Mouse (Mus musculus): ENCODE measurements around the gene Cotl1. TPM values are rescaled to one million over a fixed set of nuclear protein-coding genes. Genes with fewer than 3 reads are reported as not detected.

Cotl1 gene
- total RNA-seq, 2 experiments from 2014 or later: 95.5 to 98.1 TPM

DNA sequence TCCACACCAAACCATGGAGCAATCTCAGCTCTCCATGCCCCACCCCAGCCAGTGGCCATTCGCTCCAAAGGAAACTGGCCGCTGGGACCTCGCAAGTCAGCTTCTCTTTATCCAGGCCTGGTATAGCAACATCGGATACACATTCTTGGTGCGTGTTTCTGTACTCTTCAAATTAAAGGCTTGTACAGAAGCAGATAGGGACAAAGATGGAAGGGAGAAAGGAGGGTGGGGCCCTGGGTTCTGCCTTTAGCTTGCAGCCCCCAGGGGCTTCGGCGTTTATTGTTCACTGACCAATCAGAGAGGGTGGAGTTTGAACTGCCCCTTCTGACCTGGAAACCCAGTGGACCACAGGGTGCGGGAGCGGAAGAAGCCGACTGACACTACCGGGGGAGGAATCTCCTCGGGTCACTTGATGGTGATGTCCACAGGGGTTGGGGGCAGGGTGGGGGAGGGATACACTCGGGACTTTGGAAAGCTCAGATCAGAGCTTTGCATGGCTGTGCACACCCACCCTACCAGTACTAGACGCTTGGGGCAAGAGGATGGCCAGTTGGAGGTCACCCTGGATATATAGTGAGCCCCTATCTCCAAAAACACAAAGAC is 824 bp downstream of the Cotl1 start:
- ATAC-seq (replicated peaks; ENCODE audit: low FRiP score, poor library complexity, severe bottlenecking): no peak

- no peak for ATAC-seq (replicated peaks; ENCODE audit: low FRiP score, poor library complexity, severe bottlenecking)
These were observed 1.4 kb downstream of the Cotl1 start for GRCm38 (mm10) chr8:119838983-119839340.

DNA sequence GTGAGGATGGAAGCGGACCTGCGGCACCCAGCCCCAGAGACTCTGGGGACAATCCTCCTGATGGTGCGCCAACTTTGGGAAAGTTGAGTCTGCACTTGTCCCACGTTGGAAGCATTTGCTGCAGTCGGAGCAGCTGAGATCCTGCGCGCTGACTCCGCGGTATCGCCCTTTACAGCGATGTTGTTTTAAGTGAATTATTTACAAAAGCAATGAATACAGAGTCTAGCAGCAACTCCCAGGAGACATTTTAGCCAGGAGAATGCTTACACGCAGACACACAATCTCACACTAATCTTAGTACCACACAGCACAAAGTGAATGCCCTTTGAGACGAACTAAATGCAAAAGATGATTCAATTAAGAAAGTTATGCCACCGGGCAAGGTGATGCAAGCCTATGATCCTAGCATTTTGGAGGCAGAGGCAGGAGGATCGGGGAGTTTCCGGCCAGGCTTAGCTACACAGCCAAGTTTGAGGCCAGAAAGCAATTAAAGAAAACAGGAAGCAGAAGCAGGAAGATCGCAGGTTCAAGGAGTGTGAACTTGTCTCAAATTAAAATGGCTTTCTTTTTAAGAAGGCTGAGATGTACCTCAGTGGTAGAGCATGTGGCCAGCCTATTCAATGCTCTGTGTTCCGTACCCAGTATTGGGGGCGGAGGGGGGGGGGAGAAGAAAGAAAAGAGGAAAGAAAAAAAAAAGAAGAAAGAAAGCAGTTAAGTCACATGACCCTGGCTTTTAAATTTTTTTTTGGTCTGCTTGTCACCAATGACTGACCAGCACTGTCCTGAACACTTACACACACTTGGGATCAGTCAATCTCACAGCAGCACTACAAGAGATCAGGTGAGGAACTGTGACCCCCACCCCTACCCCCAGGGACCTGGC is 2.0 kb downstream of the Cotl1 start:
- no peak for ATAC-seq (replicated peaks; ENCODE audit: low FRiP score, poor library complexity, severe bottlenecking)

DNA sequence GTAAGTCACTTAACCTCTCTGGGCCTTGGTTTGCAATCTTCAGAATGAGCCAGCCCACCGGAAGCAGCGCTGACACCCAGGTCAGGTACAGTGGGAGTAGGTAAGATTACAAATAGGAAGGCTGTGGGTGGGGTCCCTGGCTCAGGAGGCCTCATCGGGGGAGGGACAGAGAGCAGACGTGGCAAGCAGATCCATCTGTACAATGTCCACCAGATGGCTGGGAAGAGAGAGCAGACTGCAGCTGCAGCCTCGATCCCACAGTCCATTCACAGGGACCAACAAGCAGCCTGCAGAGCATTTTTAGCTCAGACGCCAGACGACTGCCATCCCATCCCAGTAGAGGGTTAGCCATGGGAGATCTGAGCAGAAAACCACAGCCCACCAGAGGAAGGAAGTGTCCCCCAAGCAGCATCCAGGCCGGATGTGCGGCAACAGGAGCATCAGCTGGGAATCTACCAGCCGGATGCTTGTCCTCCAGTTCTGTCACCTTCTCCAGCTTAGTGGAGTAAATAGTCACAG is 2.7 kb downstream of the Cotl1 start:
- ATAC-seq (replicated peaks; ENCODE audit: low FRiP score, poor library complexity, severe bottlenecking): no peak

GRCm38 (mm10) chr8:119836831-119837230 is 3.5 kb downstream of the Cotl1 start:
- ATAC-seq (replicated peaks; ENCODE audit: low FRiP score, poor library complexity, severe bottlenecking): no peak

GRCm38 (mm10) chr8:119835270-119835669 is 5.1 kb downstream of the Cotl1 start:
- no peak for ATAC-seq (replicated peaks; ENCODE audit: low FRiP score, poor library complexity, severe bottlenecking)

DNA sequence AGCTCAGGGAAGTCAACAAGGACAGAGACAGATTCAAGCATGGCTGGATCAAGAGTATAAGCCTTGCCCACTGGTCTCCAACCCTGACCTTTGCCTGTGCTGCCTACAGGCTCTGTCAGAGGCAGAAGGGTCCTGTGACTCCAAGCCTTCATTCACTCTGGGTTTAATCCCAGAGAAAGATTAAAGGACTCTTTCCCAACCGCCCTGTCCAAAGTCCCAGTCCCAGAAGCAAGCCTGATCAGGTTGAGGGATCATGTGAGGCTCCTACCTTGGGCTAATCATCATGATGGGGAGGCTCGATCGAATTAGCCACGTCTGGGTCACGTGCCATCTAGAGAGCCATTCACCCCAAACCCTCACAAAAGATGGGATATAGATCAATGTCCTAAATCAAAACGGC is 5.7 kb downstream of the Cotl1 start:
- ATAC-seq (replicated peaks; ENCODE audit: low FRiP score, poor library complexity, severe bottlenecking): no peak

- ATAC-seq (replicated peaks; ENCODE audit: low FRiP score, poor library complexity, severe bottlenecking): no peak
These were observed 7.4 kb downstream of the Cotl1 start for GRCm38 (mm10) chr8:119832931-119833330.

DNA sequence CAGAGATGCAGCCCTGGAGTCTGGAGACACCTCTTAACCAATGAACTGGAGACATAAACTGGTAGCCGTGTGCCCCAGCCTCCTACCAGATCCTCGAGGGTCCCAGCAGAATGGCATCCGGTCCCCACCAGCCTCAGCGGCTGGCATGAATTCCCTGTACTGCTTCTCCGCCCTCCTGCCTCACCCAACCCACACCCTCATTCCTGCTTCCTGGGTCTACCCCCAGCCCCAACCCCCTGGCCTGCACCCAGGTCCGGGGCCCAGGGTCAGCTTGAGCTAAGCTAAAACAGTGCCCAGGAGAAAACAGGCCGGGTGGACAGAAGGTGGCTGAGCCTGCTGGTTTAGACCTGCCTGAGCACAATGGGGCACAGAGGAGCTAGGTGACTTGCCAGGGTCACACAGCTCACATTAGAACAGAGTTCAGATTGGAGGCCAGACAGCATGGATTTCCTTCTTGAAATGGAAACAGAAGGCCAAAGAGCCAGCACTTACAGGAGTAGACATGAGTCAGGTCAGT is 8.2 kb downstream of the Cotl1 start:
- ATAC-seq (replicated peaks; ENCODE audit: low FRiP score, poor library complexity, severe bottlenecking): no peak

GRCm38 (mm10) chr8:119831336-119831995 is 8.9 kb downstream of the Cotl1 start:
- ATAC-seq (replicated peaks; ENCODE audit: low FRiP score, poor library complexity, severe bottlenecking): no peak

DNA sequence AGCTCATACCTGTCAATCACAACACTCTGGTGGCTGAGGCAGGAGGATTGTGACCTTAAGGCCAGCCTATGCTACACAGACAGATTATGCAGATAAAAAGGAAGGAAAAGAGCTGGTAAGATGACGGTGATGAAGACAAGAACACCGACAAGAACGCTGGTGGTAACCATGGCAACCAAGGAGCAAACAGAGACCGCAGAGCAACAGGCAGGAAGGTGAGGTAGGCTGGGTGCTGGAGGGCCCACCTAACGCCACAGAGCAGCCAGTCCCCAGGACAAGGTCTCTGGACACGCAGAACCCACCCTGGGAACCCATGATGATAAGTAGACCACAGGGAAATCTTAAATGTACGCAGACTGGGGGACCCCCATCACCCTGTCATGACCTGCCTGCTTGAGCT is 9.8 kb downstream of the Cotl1 start:
- ATAC-seq (replicated peaks; ENCODE audit: low FRiP score, poor library complexity, severe bottlenecking): no peak

GRCm38 (mm10) chr8:119829870-119830580 is 10.3 kb downstream of the Cotl1 start:
- ATAC-seq (replicated peaks; ENCODE audit: low FRiP score, poor library complexity, severe bottlenecking): no peak

DNA sequence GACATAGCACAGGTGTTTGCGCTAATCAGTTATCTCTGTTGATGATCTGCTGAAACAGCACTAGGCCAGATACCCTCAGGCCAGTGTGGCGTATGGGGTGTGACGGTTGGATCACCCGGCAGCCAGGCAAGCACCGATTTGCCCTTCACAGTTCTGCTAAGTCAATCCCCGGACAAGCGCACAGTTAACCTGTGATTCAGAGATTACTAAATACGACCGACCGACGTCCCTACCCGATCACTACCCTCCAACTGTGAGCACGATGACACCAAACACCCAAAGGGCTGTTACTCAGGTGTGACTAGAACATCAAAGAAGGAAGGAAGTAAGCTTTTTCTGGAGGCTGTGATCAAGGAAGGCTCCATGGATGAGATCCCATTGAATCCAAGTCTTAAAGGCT is 10.9 kb downstream of the Cotl1 start:
- ATAC-seq (replicated peaks; ENCODE audit: low FRiP score, poor library complexity, severe bottlenecking): no peak

GRCm38 (mm10) chr8:119829015-119829414 is 11.3 kb downstream of the Cotl1 start:
- ATAC-seq (replicated peaks; ENCODE audit: low FRiP score, poor library complexity, severe bottlenecking): no peak

DNA sequence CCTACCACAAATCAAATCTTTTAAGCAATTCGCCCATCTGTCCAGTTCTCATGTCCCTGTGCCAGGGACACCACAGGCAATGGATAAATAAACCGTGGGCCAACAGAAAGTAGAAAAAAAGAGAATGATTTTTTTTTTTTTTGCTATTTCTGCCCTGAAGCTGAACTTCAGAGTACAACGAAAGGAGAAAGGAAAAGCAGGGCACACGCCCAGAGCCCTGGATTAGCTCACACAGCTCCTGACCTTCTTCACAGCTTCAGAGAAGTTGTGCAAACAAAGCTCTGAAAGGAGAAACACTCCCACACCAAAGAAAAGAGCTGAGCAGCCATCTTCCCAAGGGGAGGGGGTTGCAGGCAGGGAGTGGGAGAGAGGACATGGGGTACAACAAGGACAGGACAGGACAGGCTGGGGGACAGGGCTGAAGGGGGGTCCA is 12.6 kb downstream of the Cotl1 start:
- no peak for ATAC-seq (replicated peaks; ENCODE audit: low FRiP score, poor library complexity, severe bottlenecking)

GRCm38 (mm10) chr8:119826982-119827381 is 13.4 kb downstream of the Cotl1 start:
- ATAC-seq (replicated peaks; ENCODE audit: low FRiP score, poor library complexity, severe bottlenecking): no peak

DNA sequence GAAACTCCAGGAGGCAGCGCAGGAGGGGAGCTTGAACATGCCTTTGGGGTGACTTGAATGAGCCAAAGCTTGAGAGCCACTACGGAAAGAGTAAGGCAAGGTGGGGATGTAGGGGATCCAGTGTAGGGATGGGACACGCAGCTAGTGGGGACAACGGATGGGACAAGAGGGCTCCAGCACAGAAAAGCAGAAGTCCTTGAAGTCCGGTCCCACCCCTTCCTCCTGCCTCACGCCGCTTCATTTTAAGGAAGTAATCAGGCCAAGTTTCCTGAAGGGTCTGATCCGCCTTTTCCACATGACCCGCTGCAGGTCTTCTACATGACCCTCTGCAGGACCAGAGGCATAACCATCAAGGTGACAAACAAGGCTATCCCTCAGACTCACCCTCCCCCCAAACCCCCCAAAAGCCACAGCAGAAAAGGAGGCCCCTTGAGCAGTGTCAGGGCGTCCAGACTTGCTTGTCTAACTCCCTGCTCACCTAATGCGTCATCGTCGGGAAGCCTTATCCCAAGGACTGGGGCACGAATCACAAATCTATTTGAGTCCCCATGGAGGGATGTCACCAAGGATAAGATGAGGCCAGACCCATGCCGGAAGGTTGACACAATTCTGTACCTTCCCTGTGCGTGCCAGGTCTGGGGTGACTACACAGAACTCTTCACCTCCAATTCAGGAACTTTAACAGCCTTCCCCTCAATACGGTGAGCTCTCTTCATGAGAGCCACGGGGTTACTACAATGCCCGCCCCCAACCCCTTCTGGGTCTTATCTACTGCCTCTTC is 14.2 kb downstream of the Cotl1 start:
- no peak for ATAC-seq (replicated peaks; ENCODE audit: low FRiP score, poor library complexity, severe bottlenecking)

- no peak for ATAC-seq (replicated peaks; ENCODE audit: low FRiP score, poor library complexity, severe bottlenecking)
These were observed 15.5 kb downstream of the Cotl1 start for GRCm38 (mm10) chr8:119824809-119825273.

DNA sequence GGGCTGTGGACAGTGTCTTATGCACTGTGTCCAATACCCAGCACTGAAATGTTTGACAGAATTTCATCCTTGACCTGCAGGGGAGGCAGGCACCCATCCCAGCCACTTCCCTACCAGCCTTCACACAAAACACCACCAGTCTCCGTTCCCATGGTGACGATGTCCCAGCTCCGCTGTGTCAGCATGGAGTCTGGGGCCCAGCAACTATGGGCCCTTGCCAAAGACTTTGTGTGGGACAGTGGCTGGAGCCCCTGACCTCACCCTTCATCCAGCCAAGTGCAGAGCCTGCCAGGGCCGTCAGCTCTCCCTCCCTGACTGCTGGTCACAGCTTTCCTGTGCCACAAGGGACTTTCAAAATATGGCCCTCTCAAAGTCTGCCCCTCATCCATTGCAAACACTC is 16.2 kb downstream of the Cotl1 start:
- no peak for ATAC-seq (replicated peaks; ENCODE audit: low FRiP score, poor library complexity, severe bottlenecking)

All from erythroblast, adult 5-6 weeks (primary cell).